Mouse (Mus musculus): ENCODE data around the gene BC035947. TPM values are rescaled to one million over a fixed set of nuclear protein-coding genes. Genes with fewer than 3 reads are reported as not detected.
"Not testable (repeated sequence)": the region's sequence is repeated elsewhere in the genome, so short reads cannot be mapped to it uniquely, and the experiment has no call there.

BC035947 gene
- polyA plus RNA-seq, 1 experiment from 2014 or later, result not detected

GRCm38 (mm10) chr1:78510862-78511261, 1.1 kb downstream of the BC035947 start, which contains the start of gene Mogat1:
Mogat1 (plus strand) TSS chr1:78510991.
- TF ChIP-seq CTCF (IDR thresholded peaks at IDR 0.05; ENCODE audit: low read depth), result no peak
- TF ChIP-seq EP300 (IDR thresholded peaks at IDR 0.05; ENCODE audit: low read depth), result no peak
- Histone ChIP-seq H3K27me3 (ENCODE audit: insufficient read depth, low read length) (peaks cover 8% of the 10 kb centered on the region), H3K4me3 (ENCODE audit: low read depth, low read length) (no peak within 1 kb of the TSS), H3K4me1 (ENCODE audit: insufficient read depth) (no peaks in the 10 kb centered on the region), H3K36me3 (replicated peaks; ENCODE audit: insufficient read depth, low read length) (no peaks in the 10 kb centered on the region), H3K9ac (replicated peaks) (no peak within 1 kb of the TSS), H3K27ac (ENCODE audit: low read depth) (no peak within 1 kb of the TSS), H3K4me2 (ENCODE audit: low read depth, low read length) (peak within 1 kb of the TSS; percentile 40), H3K9me3 (ENCODE audit: low read length) (no peaks in the 10 kb centered on the region)
- no peak for ATAC-seq
- no peak for DNase-seq
- 70% methylated on average over 5 of the region's 5 CpGs for WGBS (ENCODE audit: insufficient replicate concordance)

GRCm38 (mm10) chr1:78507137-78507536, 4.8 kb downstream of the BC035947 start:
- peaks cover 8% of the 10 kb centered on the region for H3K27me3 ChIP-seq (ENCODE audit: insufficient read depth, low read length)
- no peak overlapping the region for H3K9ac ChIP-seq (replicated peaks)
- H3K4me3 ChIP-seq (ENCODE audit: low read depth, low read length), result no peak overlapping the region
- no peak overlapping the region for H3K27ac ChIP-seq (ENCODE audit: low read depth)
- H3K9me3 ChIP-seq (ENCODE audit: low read length), result no peaks in the 10 kb centered on the region
- no peak for TF ChIP-seq CTCF (IDR thresholded peaks at IDR 0.05; ENCODE audit: low read depth)
- H3K4me1 ChIP-seq (ENCODE audit: insufficient read depth), result no peaks in the 10 kb centered on the region
- WGBS (ENCODE audit: insufficient replicate concordance), result 20% methylated on average over 1 of the region's 1 CpGs
- no peak for DNase-seq
- no peak overlapping the region for H3K4me2 ChIP-seq (ENCODE audit: low read depth, low read length)
- ATAC-seq, result no peak
- H3K36me3 ChIP-seq (replicated peaks; ENCODE audit: insufficient read depth, low read length), result no peaks in the 10 kb centered on the region

GRCm38 (mm10) chr1:78502527-78502926, 9.4 kb downstream of the BC035947 start:
- Histone ChIP-seq H3K9me3 (ENCODE audit: low read length) (no peaks in the 10 kb centered on the region), H3K4me2 (ENCODE audit: low read depth, low read length) (no peak overlapping the region), H3K9ac (replicated peaks) (no peak overlapping the region), H3K27ac (ENCODE audit: low read depth) (no peak overlapping the region), H3K36me3 (replicated peaks; ENCODE audit: insufficient read depth, low read length) (no peaks in the 10 kb centered on the region), H3K4me1 (ENCODE audit: insufficient read depth) (no peaks in the 10 kb centered on the region), H3K27me3 (ENCODE audit: insufficient read depth, low read length) (no peaks in the 10 kb centered on the region), H3K4me3 (ENCODE audit: low read depth, low read length) (no peak overlapping the region)
- DNase-seq (no peak), ATAC-seq (no peak)
- WGBS (ENCODE audit: insufficient replicate concordance), result 77% methylated on average over 6 of the region's 6 CpGs
- no peak for TF ChIP-seq EP300 (IDR thresholded peaks at IDR 0.05; ENCODE audit: low read depth)
- no peak for TF ChIP-seq CTCF (IDR thresholded peaks at IDR 0.05; ENCODE audit: low read depth)

- not testable (repeated sequence) for H3K4me2 ChIP-seq (ENCODE audit: low read depth, low read length); H3K27me3 ChIP-seq (ENCODE audit: insufficient read depth, low read length); ATAC-seq; H3K9me3 ChIP-seq (ENCODE audit: low read length); H3K9ac ChIP-seq (replicated peaks); H3K4me1 ChIP-seq (ENCODE audit: insufficient read depth); DNase-seq; H3K27ac ChIP-seq (ENCODE audit: low read depth); H3K4me3 ChIP-seq (ENCODE audit: low read depth, low read length); H3K36me3 ChIP-seq (replicated peaks; ENCODE audit: insufficient read depth, low read length)
- WGBS (ENCODE audit: insufficient replicate concordance), result 73% methylated on average over 12 of the region's 12 CpGs
Measured at GRCm38 (mm10) chr1:78501856-78502255, 10.1 kb downstream of the BC035947 start.

GRCm38 (mm10) chr1:78501036-78501435, 10.9 kb downstream of the BC035947 start:
- no peak for TF ChIP-seq CTCF (IDR thresholded peaks at IDR 0.05; ENCODE audit: low read depth)
- TF ChIP-seq EP300 (IDR thresholded peaks at IDR 0.05; ENCODE audit: low read depth), result no peak
- Histone ChIP-seq H3K36me3 (replicated peaks; ENCODE audit: insufficient read depth, low read length) (no peaks in the 10 kb centered on the region), H3K27me3 (ENCODE audit: insufficient read depth, low read length) (no peaks in the 10 kb centered on the region), H3K9ac (replicated peaks) (no peak overlapping the region), H3K4me1 (ENCODE audit: insufficient read depth) (no peaks in the 10 kb centered on the region), H3K4me2 (ENCODE audit: low read depth, low read length) (no peak overlapping the region), H3K9me3 (ENCODE audit: low read length) (no peaks in the 10 kb centered on the region), H3K27ac (ENCODE audit: low read depth) (no peak overlapping the region), H3K4me3 (ENCODE audit: low read depth, low read length) (no peak overlapping the region)
- 86% methylated on average over 16 of the region's 16 CpGs for WGBS (ENCODE audit: insufficient replicate concordance)
- no peak for DNase-seq
- no peak for ATAC-seq

- no peak for ATAC-seq
- H3K27me3 ChIP-seq (ENCODE audit: insufficient read depth, low read length), result no peaks in the 10 kb centered on the region
- no peak overlapping the region for H3K27ac ChIP-seq (ENCODE audit: low read depth)
- no peak for TF ChIP-seq CTCF (IDR thresholded peaks at IDR 0.05; ENCODE audit: low read depth)
- no peak for TF ChIP-seq EP300 (IDR thresholded peaks at IDR 0.05; ENCODE audit: low read depth)
- no peaks in the 10 kb centered on the region for H3K36me3 ChIP-seq (replicated peaks; ENCODE audit: insufficient read depth, low read length)
- H3K9me3 ChIP-seq (ENCODE audit: low read length), result no peaks in the 10 kb centered on the region
- no peak overlapping the region for H3K4me2 ChIP-seq (ENCODE audit: low read depth, low read length)
- H3K9ac ChIP-seq (replicated peaks), result no peak overlapping the region
- H3K4me3 ChIP-seq (ENCODE audit: low read depth, low read length), result no peak overlapping the region
- DNase-seq, result no peak
- 38% methylated on average over 1 of the region's 1 CpGs for WGBS (ENCODE audit: insufficient replicate concordance)
- H3K4me1 ChIP-seq (ENCODE audit: insufficient read depth), result peaks cover 20% of the 10 kb centered on the region
Measured at GRCm38 (mm10) chr1:78490143-78490542, 21.8 kb downstream of the BC035947 start.
